Mouse (Mus musculus) cerebellum, postnatal 36 days (tissue): Measurements from ENCODE around the gene Pms2.

Experiments used
- DNase-seq, 2 experiments: peaks; one replicate each; pipeline ENCODE4 v3.0.0; 2021 to 2022; ENCODE audit warnings: mixed read lengths in 2 of 2

The Pms2 gene

DNA sequence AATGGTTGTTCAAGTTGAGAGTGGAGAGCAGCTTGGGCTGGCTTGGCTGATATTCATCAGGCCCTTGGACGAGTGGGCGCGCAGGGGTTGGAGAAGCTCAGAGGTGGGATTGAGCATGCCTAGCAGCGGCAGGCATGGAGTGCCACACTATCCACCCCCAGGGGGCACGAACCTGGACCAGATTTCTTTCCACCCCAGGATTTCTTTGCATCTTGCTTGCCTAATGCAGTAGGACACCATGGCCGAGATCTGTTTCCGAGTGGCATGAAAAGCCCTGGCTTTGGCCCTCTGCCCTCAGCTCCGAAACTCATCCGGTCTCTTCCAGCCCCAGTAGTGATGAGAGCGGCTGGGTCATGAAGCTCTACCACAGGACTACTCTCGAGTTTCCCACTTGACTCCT is 23.6 kb downstream of the Pms2 start:
- peak in 1 of 2 experiments; percentile 7 for DNase-seq

DNA sequence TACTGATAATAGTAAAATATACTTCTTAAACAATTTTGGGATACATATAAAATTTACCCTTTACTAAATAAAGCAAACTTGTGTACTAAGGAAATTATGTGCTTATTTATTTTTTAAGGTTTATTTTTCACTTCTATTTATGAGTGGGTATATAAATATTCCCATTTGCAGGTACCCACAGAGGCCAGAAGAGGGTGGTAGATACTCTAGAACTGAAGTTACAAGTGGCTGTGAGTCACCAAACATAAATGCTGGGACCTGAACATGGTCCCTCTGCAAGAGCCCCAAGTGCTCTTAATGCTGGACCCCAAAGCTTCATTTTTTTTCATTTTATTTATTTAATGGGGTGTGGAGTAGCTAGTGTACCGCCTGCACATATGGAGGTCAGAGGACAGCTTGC is 24.1 kb downstream of the Pms2 start:
- DNase-seq, result no peak

DNA sequence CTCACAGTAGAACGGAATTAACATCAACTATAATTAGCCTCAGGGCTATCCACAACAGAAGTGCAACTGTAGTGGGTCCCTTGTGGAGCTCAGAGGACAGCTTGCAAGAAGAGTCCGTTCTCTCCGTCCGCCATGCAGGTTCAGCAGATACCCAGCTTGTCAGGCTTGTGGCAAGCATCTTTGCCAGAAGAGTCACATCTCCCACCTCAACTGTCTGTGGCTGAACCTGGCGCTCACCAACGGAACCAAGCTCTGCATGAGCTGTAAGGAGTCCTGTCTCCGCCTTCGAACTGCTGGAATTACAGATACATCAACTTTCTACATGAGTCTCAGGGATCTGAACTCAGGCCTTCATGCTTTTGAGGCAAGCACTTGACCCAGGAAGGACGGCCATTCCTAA is 26.4 kb downstream of the Pms2 start:
- no peak for DNase-seq

DNA sequence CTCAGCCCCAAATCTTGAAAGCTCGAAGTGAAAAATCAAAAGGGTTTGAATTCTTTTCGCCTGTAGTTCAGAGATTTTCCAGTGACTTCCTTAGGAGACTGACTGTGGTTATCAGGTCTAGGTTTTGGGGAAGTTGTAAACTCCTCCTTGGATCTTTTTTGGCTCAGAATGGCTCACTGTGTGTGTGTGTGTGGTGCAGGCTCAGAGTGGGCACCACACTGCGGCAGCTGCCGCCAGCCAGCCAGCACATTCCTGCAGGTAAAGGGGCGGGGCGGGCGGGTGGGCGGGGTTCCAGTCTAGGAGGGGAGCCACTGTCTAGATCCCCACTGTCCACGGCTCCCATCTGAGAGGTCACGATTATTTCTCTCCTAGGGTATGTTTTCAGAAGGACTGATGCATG is 31.8 kb downstream of the Pms2 start:
- no peak for DNase-seq

DNA sequence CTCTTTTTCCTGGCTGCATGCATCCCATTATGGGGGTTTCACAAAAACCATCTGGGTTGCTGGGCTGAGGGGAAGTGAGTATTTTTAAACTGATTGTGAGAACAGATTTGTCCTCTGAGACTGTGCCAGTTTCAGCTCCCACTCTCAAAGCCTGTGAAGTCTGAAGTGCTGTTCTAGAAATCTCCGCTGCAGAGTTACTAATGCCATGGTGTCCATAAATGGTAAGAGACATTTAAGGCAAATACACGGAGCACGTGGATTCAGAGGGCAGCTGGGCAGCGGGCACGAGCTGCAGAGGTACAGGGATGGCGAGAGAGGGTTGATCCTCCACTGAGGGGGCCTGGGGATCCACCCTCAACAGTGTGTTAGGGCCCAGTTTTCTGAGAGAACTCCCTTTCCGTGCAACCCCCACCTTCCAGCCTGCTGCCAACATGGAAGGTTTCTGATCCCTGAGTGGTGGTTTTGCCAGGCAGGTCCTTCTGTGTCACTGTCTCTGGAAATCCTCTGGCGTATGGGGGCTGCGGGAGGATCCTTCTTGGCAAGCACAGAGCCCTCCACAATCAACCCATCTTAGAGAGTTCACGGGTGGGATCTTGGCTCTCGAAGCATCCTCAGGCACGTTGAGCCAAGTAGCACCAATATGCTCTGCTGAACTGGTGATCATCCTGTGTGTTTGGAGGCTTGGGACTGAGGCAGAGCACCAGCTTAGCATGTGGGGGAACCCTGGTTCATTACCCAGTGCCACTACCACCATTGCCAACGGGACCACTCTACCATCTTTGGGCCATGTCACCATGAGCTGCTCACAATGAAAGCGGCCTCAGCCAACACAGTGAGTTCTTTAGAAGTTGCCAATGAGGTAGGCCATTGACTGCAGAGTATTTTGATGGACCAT is 33.7 kb downstream of the Pms2 start:
- DNase-seq, result no peak

DNA sequence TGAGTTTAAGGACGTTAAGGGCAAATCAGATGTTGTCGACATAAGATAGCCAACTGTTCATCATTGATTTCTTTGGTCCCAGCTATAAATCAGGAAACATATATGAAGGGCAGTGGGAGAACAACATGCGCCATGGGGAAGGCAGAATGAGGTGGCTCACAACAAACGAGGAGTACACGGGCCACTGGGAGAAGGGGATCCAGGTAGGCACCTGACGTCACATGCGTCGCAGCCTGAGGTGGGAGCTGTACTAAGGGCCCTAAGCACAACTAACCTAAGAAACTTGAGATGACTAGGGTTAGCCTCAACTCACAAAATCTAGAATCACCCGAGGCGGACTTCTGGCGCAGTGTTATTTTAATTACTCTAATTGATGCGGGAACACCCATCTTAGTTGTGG is 38.6 kb downstream of the Pms2 start:
- no peak for DNase-seq

DNA sequence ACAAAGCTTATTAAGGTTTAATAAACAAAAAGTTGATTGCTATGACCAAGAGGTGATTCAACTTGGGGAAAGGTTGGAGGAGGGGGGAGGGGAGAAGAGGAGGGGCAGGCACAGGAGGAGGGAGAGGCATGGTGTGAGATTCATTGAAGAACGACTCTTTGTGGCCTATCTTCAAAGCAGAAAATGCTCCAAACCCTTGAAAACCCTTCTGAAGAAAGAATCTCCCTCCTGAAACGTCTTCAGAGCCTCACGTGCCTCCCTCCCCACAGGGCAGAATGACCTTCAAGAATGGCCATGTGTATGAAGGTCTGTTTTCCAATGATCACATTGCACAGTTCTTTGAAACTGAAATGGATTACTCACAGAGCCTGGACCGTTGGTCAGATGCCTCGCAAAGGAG is 40.3 kb downstream of the Pms2 start:
- no peak for DNase-seq

DNA sequence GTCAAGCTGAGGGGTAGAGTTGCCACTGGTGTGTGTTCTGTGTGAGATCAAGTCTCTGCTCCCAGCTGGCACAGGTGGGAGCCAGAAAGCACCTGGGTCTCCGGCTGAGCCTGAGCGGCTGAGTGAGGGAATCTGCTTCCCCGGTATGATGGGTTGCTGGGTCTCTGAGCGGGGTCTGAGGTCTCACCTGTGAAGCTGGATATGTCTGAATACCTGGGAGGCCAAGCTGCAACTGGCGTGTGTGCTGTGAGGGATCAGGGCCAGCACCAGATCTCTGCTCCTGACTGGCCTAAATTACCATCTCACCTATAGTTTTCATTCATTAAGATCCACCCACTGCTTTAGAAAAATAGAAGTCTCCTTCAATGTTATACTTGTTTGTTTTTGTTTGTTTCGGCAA is 47.3 kb downstream of the Pms2 start:
- DNase-seq, result no peak

DNA sequence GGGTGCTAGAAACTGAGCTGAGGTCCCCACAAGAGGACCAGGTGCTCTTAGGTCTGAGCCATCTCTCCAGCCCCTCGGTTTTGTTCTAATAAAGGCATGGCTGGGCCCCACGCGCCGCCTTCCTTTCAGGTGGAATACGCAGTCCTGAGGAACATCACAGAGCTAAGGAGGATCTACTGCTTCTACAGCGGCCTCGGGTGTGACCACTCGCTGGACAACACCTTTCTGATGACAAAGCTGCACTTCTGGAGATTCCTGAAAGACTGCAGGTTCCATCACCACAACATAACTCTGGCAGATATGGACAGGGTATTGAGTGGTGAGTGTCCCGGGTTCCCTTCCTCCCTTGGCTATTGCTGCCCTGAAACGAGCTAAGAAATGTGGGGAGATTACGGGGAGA is 49.8 kb downstream of the Pms2 start:
- no peak for DNase-seq

DNA sequence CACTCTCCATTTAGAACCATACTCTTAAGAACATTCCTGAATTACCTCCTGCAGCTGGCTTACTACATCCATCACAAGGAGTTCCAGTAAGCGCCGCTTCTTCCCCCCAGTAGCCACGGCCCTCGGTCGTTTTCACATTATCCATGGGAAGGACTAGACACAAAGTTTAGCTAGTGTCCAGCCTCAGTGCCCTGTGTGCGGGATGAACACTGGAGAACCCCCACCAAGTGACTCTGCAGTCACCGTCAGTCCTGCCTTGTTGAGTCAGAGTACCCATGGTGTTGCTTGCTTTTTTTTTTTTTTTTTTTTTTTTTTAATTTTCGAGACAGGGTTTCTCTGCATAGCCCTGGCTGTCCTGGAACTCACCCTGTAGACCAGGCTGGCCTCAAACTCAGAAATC is 51.4 kb downstream of the Pms2 start:
- no peak for DNase-seq

DNA sequence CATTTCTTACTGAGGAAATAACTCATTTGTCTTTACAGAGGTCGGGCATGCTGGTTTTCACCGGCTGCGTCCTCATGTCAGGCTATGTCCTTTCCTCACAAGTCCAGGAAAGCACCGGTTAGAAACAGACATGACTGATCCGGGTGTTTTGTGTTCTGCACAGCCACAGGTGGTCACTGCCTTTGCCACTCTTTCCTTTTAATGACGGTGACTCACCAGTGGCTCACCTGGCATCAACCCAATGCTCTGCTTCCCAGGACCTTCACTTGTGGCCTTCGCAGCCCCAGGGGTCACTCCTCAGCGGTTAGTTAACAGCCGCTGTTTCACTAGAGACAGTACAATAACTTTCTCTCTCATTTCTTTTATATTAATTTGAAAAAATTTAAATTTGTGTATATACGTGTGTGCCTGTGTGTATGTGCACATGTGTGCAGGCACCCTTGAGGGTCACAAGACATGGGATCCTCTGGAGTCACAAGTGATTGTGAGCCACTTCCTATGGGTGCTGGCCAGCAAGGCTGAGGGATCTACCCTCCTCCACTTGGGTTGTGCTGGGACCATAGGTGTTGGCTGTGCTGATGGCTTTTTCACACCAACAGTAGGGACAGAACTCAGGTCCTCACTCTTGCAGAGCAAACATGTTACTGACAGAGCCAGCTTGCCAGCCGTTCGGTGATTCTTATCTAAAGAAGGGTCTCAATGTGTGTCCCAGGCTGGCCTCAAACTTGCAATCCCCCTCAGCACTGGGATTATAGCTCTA is 56.0 kb downstream of the Pms2 start:
- no peak for DNase-seq

DNA sequence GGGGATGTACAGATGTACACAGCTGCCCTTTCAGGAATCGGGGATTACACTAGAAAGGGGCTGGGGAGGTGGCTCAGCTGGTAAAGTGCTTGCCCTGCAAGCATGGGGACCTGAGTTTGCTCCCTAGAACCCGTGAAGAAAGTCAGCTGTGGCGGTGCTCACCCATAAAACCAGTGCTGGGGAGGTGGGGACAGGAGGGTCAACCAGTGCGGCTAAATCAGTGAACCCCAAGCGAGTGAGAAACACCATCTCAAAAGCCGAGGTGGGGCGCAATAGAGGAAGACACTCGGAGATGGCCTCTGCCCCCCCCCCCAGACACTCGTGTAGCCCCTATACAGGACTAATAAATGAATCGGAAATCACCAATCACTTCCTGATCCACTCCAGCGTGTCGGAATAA is 56.9 kb downstream of the Pms2 start:
- DNase-seq, result no peak

DNA sequence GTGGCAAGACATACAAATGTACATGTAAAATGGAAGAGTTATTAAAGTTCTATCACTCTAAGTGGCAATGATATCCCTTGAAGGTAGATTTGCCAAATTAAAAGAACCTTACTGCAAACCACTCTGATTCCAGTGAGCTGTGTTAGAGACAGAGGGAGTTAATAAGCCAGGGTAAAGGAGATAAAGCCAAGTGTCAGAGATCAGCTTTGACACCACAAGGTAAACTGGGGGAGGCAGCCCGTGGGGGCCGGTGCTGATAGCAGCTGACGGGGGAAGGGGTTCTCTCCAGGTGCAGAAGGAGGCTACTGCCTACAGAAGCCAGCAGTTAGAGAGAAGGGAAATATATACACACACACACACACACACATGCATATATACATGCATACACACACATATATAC is 62.9 kb downstream of the Pms2 start:
- DNase-seq, result no peak

DNA sequence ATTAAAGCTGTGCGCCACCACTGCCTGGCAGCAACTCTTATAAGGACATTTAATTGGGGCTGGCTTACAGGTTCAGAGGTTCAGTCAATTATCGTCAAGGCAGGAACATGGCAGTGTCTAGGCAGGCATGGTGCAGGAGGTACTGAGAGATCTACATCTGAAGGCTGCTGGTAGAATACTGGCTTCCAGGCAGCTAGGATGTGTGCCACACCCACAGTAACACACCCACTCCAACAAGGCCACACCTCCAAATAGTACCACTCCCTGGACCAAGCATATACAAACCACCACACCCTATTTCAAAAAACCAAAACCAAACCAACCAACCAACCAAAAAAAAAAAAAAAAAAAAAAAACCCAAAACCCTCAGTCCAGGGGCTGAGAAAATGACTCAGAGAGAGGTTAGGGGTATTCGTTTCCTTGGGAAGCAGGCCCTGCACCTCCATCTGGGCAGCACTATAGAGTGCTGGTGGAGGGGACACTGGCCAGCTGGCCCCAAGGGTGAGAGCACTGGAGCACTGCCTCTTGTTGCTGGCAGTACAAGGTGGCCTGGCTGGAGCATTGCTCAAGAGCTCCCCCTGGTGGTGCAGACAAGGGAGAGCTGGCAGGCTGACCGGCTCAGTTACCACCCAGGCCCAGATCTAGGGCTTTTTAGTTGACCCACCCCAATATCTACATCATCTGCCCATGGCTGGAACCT is 65.3 kb downstream of the Pms2 start:
- peak; percentile 61 to 62 for DNase-seq

DNA sequence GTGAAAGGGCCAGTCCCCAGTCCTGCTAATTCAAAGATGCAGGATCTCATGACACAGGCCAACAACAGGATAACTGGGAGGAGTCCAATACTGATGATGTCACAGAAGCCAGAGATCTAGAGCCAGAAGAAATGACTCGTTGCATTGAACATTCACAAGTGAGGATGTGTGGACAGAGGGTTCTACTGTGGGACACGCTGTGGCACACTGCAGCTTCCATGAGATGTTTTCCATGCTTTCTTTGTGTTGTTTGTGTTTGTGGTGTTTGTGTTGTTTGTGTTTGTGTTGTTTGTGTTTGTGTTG is 65.8 kb downstream of the Pms2 start:
- DNase-seq, result no peak

DNA sequence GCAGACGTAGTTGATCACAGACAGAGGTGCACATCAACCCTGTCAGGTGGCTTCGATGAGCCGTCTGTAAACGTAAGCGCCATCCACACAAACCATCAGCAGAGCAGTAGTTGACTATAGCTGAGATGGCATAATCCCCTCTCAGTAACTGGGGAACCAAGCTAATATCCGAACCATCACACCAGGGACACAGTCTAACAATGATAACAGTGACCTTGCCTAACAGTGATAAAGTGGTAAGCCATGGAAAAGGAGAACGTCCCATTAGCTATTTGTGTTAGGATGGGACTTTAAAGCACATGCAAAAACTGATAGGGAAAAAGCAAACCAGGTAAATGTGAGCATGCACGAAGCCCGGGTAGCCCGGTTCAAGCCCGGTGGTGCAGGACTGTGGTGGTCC is 66.5 kb downstream of the Pms2 start:
- DNase-seq, result no peak

DNA sequence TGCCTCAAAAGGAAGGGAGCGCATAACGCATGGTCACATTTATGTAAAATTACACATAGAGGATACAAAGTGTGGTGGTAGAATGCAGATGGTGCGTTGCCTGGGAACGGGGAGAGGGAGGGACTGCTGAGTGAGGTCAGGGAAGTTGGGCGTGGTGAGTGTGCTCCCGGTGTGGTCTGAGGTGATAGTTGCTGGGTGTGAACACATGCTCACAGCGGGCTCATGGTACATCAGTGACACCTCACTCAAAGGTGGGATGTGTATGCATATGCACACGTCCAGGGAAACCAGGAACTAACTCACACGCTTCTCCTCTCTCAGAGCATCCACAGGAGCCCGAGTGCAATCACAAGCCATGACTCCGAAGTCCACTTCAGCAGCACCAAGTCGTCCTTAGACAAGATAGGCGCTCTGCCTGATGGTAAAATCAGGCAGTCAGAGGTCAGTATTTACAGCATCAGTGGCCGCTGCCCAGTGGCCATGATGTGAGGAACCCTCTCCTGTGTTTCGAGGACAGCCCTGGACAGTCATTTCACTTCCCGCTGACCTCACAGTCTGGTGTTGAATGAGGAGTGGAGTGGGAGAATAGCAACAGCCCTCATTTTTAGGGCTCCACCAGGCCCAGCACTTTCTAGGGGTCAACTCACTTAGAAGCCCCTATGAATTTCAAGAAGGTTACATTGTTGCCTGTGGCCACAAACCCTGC is 67.1 kb downstream of the Pms2 start:
- DNase-seq, result no peak

DNA sequence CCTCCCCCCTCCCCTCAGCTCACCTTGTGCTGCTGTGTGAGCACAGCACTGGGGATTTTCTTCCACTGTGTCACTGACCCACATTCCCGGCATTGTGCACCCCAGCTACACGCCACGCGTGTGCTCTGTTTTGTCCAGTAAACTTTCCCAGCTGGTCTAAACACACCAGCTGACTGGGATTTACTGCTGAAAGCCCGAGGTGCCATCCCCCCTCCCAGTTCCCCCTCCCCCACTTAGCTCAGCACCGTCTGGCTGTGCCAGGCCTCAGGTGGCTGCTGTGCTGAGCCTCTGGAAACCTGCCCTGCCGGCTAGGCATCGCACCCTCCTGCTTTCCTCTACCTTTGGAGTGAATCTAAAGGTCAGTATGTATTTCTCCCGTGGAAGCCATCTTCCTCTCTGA is 71.1 kb downstream of the Pms2 start:
- DNase-seq, result no peak

DNA sequence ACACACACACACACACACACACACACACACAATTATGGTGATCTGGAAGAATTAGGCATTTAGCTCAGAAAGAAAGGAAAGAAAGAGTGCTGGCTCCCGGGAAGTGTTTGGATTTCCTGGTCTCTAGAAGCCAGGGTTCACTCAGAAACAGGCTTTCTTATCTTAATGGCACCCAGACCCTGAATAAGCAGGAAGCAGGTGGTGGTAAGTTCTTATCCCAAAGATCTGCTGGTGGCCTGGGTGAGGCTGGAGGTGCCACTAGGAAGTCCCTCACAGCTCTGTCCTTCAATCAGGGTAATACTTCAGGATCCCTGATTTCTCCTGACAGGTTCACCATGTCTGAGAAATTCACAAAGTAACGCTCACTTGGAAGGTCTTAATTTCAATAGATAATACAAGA is 72.6 kb downstream of the Pms2 start:
- DNase-seq, result no peak
